Mouse (Mus musculus): ENCODE results near the gene Zfp91.

DNA sequence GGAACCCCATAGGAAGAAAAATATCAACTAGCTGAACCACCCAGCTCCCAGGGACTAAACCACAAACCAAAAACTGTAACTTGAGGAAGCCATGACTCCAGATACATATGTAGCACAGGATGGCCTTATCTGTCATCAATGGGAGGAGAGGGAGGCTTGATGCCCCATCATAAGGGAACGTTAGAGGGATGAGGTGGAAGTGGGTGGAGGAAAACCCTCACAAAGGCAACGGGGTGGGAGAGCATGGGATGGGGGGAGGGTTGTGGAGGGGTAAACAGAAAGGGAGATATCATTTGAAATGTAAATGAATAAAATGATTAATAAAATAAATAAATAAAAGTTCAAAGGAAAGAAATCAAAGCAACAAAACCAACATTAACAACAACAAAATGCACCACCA is 75.5 kb downstream of the Zfp91 start:
- TF ChIP-seq CTCF (IDR thresholded peaks at IDR 0.05; ENCODE audit: borderline replicate concordance, insufficient read depth, low read length) (no peak), POLR2A (IDR thresholded peaks at IDR 0.05; ENCODE audit: low read depth, low read length) (no peak)
